Comparison of ENCODE assay signal across 8 mouse cellular contexts in the genomic region with DNA sequence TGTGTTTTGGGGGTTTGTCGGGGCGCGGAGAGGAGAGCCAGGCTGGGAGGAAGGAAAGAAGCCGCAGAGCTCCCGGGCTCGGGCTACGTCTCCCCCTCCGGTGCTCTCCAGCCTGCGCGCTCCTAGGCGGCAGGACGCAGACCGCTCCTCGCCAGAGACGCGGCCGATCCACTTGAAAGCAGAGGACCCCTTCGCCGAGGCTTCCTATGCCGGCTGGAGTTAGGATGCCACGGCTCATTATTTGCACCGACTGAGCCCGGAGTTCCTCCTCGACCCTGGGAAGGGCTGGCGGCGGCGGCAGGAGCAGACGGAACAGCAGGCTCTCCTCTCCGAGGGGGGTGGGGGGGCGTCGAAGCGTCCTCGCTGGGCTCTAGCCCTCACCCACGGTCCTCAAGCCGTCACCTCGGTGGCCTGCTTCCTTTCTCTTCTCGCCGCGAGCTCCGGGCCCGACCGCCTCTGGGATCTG. TPM values are rescaled to one million over a fixed set of nuclear protein-coding genes. Genes with fewer than 3 reads are reported as not detected.
DNase-seq lines count a peak whose midpoint lies in the region; ATAC-seq and TF ChIP-seq lines count a peak whose summit lies in the region.

No protein-coding gene starts in this region.

- ATAC-seq in inflammation-experienced regulatory T-cells, adult 6 months, result peak; percentile 18
- ATAC-seq in midbrain, embryonic 12.5 days (ENCODE audit: low FRiP score, low read depth), result peak; percentile 6

- no peak for TF ChIP-seq CTCF in cerebellum, adult 2 months (IDR thresholded peaks at IDR 0.05; ENCODE audit: borderline replicate concordance, insufficient read depth, low read depth, low read length)

- WGBS in cerebellum, adult 2 months, result 1% methylated on average over 42 of the region's 42 CpGs
- WGBS in midbrain, embryonic 12.5 days, result under 1% methylated on average over 40 of the region's 42 CpGs

- peaks cover 5% of the 10 kb centered on the region for H3K4me1 ChIP-seq in cerebellum, adult 2 months (ENCODE audit: control insufficient read depth, insufficient read depth, low read length)
- peaks cover 67% of the 10 kb centered on the region for H3K4me1 ChIP-seq in midbrain, embryonic 12.5 days

- no peak for DNase-seq in cerebellum, adult 2 months
- no peak for DNase-seq in cerebellum, adult 9-11 months
- DNase-seq in right cerebral cortex, postnatal 4 days, result peak; percentile 56
- no peak for DNase-seq in right cerebral cortex, postnatal 10 days (ENCODE audit: low spot score in 2 of 2)
- DNase-seq in cerebellum, adult 9-10 months, result no peak
- no peak for DNase-seq in c-Kit-positive CD71-positive TER-119-positive erythroid progenitor cells, embryonic 14.5 days (ENCODE audit: low spot score)

- peak overlapping the region; percentile 85 for H3K27ac ChIP-seq in cerebellum, adult 2 months (ENCODE audit: insufficient read depth, low read length)
- H3K27ac ChIP-seq in midbrain, embryonic 12.5 days (replicated peaks), result peak overlapping the region; percentile 95

- no peak for TF ChIP-seq POLR2A in cerebellum, adult 2 months (IDR thresholded peaks at IDR 0.05; ENCODE audit: borderline replicate concordance, insufficient read depth, low read length)

- peak overlapping the region; percentile 88 for H3K4me2 ChIP-seq in midbrain, embryonic 12.5 days (replicated peaks)

- H3K9me3 ChIP-seq in midbrain, embryonic 12.5 days, result no peaks in the 10 kb centered on the region

- 0 out of 2 replicates have a peak, but pooled peaks cover 8% of the 10 kb centered on the region for H3K36me3 ChIP-seq in midbrain, embryonic 12.5 days

- peak overlapping the region; percentile 96 for H3K4me3 ChIP-seq in cerebellum, adult 2 months (replicated peaks; ENCODE audit: insufficient read depth, low read depth, low read length)
- peak overlapping the region; percentile 97 for H3K4me3 ChIP-seq in midbrain, embryonic 12.5 days

- peak overlapping the region; percentile 100 for H3K9ac ChIP-seq in midbrain, embryonic 12.5 days (replicated peaks)

- H3K27me3 ChIP-seq in cerebellum, adult 2 months (ENCODE audit: control insufficient read depth, insufficient read depth, low read length), result no peaks in the 10 kb centered on the region
- peaks cover 7% of the 10 kb centered on the region for H3K27me3 ChIP-seq in midbrain, embryonic 12.5 days

RNA-seq across cellular contexts. Expression of gene Tle3, which starts 0.4 kb away (rescaled TPM):
- polyA plus RNA-seq in cerebellum, adult 2 months (2012; rRNA removed), result 50.6 and 62.0 TPM in 2 replicates
- 10 to 100 TPM; 24.8 to 36.7 (median 29.8) TPM for polyA plus RNA-seq in inflammation-experienced regulatory T-cells, adult 6 months (2017; shearing (Covaris generic))
- 65.9 and 71.9 TPM in 2 replicates for polyA plus RNA-seq in midbrain, embryonic 12.5 days (2016; fragmentation: Nextera tagmentation; extraction: Ambion mirVana)
